Mouse (Mus musculus) spleen, postnatal 36 days (tissue): Measurements from ENCODE around the gene Lrrc63.
A peak's percentile ranks its signal among the peaks of the same experiment; 100 is the strongest.

ENCODE experiments used
- DNase-seq, 2 experiments: peaks; one replicate each; pipeline ENCODE4 v3.0.0; 2022; ENCODE audit warnings: low spot score in 2 of 2, mixed read lengths in 1 of 2

Lrrc63 gene

GRCm38 (mm10) chr14:75130501-75131318, at the start of gene Lrrc63, which contains the start of gene Lcp1:
TSS of gene Lrrc63 (minus strand) at chr14:75130881.
TSS of gene Lcp1 (plus strand) at chr14:75131101.
- DNase-seq, result peak; percentile 76 to 83

- DNase-seq, result peak; percentile 86 to 89
Measured at GRCm38 (mm10) chr14:75179255-75179963, 48.7 kb upstream of the Lrrc63 start.

GRCm38 (mm10) chr14:75178801-75179211, 48.1 kb upstream of the Lrrc63 start:
- DNase-seq, result peak in 1 of 2 experiments; percentile 60

DNA sequence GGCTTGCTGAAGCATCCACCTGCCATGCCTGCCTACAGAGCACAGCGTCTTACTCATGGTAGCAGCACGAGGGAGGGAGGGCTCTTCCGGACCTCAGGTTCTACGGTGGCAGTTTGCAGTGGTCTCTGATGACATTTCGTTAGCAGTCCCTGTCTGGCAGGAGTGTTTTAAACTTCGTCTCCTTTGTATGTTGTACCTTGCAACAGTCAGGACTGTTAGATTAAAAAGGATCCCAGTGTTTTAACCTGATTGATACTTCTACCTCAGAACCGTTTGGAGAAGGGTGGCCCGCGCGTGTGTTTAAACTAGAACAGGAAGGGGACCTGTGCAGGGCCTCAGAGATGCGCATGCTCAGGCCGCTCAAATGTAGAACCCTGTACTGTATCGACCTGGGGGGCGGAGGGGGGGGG, 47.7 kb upstream of the Lrrc63 start:
- peak; percentile 78 to 83 for DNase-seq

GRCm38 (mm10) chr14:75177400-75177799, 46.7 kb upstream of the Lrrc63 start:
- no peak for DNase-seq

DNA sequence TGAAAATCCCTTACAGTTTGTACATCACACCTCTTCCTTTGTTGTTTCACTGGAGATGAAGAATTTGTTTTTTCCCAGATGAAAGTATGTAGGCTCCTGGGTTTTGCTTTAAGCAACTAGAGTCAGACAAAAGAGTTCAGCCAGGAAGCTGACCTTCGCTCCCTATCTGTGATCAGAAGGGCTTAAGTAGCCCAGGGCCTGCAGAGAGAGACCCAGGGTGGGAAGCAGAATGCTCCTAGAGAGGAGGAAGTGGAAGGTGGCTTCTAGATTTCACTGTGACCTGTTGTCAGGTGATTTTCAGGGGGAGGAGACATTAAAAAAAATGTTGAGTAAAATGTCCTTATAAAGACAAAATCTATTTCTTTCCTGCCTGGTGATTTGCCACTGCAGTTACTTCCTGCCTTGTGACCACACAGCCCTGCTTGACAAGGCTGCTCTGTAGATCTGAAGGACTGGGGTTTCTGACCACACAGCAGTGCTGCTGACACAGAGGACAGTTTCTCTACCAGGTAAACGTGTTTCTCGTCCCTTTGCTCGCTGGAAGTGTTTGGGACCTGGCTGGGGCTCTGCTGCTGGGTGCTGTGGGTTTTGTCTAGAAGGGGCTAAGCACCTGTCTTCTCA, 45.9 kb upstream of the Lrrc63 start:
- DNase-seq, result peak; percentile 79 to 81

GRCm38 (mm10) chr14:75175781-75176180, 45.1 kb upstream of the Lrrc63 start:
- DNase-seq, result no peak

DNA sequence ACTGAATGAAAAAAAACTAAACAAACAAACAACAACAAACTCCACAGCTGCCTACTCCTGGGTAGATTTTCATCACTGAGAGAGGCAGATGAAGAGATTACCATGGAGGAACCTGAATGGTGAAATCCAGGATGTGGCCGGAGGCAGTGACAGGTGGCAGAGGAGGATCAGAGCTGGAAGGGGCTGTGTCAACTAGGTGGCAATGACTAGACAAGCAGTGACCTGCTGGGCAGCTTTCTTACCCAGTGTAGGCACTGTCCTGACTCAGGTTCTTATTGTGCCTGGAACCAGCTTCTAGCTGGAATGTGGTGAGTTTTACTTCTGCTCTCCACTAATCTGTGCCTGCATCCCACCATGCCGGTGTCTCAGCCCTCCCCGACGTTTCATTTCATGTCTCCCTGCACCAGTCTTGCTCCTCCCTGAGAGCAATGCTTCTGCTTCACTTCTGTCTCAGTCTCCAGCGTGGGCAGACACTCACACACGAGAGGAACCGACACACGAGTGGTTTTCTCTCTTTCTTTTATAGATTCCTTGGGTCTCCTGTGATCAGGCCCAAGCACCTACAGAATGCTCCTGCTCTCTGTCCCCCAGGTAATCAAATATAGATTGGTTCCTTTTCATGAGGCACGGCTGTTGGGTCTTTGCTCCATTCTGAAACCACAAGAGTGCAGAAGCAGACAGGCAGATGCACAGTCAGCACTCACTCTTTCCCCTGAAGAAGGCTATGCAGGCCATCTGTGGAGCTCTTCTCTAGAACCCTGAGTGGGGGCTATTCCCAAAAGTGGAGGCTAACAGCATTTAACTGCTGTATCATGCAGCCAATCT, 44.3 kb upstream of the Lrrc63 start:
- DNase-seq, result no peak

- no peak for DNase-seq
Measured at GRCm38 (mm10) chr14:75174296-75174695, 43.6 kb upstream of the Lrrc63 start.

- DNase-seq, result no peak
Measured at GRCm38 (mm10) chr14:75170546-75170945, 39.9 kb upstream of the Lrrc63 start.

GRCm38 (mm10) chr14:75168501-75168900, 37.8 kb upstream of the Lrrc63 start:
- DNase-seq, result no peak

DNA sequence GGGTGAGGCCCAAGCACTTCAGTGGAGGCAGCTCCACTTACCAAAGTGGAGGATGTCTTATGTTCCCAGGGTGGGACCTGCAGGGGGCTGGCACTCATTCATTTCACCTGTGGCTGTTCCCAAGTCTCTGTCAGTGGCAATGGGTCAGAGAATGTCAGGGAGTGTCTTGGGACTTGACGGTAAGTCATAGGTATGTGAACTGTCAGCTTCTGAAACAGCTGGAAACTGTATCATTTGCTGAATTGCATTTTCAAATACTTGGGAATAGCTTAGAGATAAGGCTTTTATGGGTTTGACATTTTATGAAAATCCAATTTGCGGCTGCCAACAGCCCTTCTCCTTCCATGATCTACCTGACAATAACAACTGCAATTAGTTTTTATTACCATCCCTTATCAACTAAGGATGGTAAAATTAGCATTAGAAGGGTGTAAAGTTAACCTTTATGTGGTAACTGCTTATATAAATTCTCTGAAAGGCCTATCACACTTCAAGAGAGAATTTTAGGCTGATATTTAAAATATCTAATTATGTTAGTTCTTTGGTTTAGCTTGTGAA, 35.0 kb upstream of the Lrrc63 start:
- DNase-seq, result no peak

DNA sequence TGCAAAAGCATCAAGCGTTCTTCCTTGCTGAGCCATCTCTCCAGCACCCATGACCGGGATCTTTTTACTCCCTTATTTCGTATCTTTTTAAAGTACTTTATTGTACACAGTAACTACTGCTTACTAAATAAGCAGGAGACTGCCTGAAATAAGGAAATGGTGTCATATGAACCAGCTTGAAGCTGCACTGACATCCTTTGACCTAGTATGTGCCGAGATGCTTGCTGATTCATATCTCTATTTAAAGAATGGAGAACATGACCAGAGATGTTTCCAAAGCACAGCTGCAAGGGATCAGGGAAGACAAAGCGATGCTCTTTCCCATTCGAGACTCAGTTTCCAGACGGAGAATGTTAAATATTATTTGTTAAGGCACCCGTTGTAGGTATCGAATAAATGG, 33.7 kb upstream of the Lrrc63 start:
- no peak for DNase-seq

DNA sequence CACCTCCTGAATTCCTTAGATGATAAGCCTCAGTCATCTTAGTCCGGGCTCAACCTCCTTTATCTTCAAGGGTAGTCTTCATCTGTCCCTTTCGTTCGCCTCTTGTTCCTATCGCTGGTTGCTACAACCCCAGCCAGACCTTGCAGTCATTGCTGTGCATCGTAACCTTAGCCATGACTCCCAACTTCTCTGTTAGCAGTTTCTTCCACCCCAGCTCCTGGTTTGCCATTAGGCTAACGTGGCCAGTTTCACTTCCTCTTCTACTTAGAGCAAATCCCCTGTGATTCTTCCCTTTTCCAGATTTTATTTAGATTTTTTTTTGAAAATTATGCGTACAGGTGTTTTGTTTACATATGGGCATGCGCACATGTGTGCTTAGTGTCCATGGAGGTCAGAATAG, 33.2 kb upstream of the Lrrc63 start:
- peak in 1 of 2 experiments; percentile 29 for DNase-seq

DNA sequence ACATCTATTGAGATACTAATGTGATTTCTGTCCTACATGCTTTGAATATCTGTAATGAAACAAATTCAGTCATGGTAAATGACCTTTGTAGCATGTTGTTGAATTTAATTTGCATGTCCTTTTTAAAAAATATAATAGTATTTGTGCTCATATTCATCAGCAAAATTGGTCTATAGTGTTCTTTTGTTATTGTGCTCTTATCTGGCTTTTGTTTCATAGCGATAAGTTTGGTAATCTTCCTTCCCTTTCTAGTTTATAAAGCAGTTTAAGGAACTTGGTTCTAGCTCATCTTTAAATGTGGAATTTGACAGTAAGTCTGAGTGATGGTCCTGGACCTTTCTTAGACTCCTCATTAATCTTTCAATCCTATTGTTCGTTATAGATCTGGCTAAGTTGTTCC, 28.7 kb upstream of the Lrrc63 start:
- no peak for DNase-seq

DNA sequence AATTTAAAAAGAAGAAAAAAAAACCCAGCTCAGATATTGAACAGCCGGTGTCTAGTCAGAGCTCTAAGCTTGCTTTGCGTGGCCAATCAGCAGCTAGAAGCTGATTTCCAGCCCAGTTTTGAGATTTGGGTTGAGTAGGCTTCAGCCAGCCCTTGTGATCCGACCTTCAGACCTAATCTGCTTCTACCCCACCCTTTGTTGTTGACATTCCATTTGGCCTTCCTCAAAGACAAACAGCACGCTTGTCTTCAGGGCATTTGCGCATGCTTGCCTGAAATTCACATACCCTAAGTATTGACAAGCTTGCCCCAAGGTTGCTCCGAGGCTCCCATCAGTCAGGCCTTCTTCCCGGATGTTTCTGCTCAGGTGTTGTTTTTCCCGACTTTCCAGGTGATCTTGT, 23.8 kb upstream of the Lrrc63 start:
- no peak for DNase-seq

DNA sequence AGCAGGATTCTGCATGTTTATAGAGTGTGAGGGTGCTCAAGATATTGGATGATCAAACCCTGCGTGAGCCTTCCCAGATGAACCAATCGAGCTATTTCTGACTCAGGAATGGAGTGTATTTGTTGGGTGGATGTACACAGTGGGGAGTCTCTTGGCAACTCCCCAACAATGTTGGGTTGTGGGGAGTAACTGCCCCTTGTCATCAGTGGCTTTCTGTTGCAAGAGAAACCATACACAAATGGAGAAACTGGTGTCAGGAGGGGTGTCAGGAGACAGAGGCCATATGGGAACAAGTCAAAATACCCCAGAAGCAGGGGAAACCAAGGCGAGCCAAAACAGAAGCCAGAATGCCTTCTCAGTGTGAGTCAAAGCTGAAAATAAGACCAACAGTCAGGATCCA, 20.5 kb upstream of the Lrrc63 start:
- DNase-seq, result no peak

- no peak for DNase-seq
Measured at GRCm38 (mm10) chr14:75150653-75151052, 20.0 kb upstream of the Lrrc63 start.

DNA sequence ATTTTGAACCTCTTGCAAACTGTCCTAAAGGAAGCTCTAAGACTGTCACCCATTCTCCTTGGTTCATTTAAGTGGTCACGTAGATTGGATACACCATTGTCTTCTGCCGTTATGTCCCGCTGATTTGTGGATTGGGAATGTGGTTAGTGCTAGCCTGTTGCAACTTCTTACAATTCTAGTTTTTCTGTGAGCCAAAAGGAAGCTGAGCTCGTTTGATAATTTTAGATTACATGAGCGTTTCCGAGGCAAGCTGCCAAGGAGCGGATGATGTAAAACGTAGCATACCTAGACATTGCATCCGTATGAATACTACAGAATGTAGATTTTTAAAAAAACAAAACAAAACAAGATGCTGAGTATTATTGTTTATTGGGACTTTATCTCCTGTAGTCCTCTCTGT, 17.5 kb upstream of the Lrrc63 start:
- peak in 1 of 2 experiments; percentile 39 for DNase-seq

DNA sequence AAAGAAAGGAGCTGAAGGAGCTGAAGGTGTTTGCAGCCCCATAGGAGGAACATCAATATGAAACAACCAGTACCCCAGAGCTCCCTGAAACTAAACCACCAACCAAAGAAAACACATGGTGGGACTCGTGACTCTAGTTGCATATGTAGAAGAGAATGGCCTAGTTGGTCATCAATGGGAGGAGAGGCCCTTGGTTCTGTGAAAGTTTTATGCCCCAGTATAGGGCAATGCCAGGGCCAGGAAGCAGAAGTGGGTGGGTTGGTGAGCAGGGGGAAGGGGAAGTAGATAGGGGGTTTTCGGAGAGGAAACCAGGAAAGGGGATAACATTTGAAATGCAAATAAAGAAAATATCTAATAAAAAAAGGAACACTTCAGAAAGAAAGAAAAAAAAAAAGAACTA, 17.0 kb upstream of the Lrrc63 start:
- peak; percentile 33 to 47 for DNase-seq

GRCm38 (mm10) chr14:75139225-75139624, 8.5 kb upstream of the Lrrc63 start:
- DNase-seq, result peak in 1 of 2 experiments; percentile 16
